Mouse (Mus musculus) cerebellum, adult 2 months (tissue): ENCODE data around the gene Prkcz.

ENCODE experiments used
- CTCF ChIP-seq: fragments of 200-500 bp; IDR thresholded peaks from 2 replicates; pipeline ENCODE4 v1.5.1; 2011; ENCODE audit warnings: low read depth, mild to moderate bottlenecking, control low read depth, low read length, moderate library complexity, borderline replicate concordance; ENCODE audit not compliant: insufficient read depth
- POLR2A ChIP-seq: fragments of 200-500 bp; IDR thresholded peaks from 2 replicates; pipeline ENCODE4 v1.6.1; 2011; ENCODE audit warnings: low read length, control low read depth, borderline replicate concordance; ENCODE audit not compliant: insufficient read depth

- TF ChIP-seq CTCF (no peak), POLR2A (no peak)
Measured at GRCm38 (mm10) chr4:155325773-155326172, 35.4 kb downstream of the Prkcz start.
